Mouse (Mus musculus): Measurements from ENCODE around the gene Bmper.

Bmper gene

GRCm38 (mm10) chr9:23377831-23378730 lies 155.2 kb downstream of the Bmper start:
- DNase-seq (ENCODE audit: low read depth) = no peak

- no peak for DNase-seq (ENCODE audit: low read depth)
Observed at GRCm38 (mm10) chr9:23378731-23379170, 155.9 kb downstream of the Bmper start.

- DNase-seq (ENCODE audit: low read depth) = no peak
Observed at GRCm38 (mm10) chr9:23380171-23380835, 157.4 kb downstream of the Bmper start.

- DNase-seq (ENCODE audit: low read depth) = no peak
Observed at GRCm38 (mm10) chr9:23383291-23383690, 160.4 kb downstream of the Bmper start.

GRCm38 (mm10) chr9:23383837-23384236 lies 161.0 kb downstream of the Bmper start:
- DNase-seq (ENCODE audit: low read depth) = no peak

- no peak for DNase-seq (ENCODE audit: low read depth)
Observed at GRCm38 (mm10) chr9:23384880-23385279, 162.0 kb downstream of the Bmper start.

GRCm38 (mm10) chr9:23386201-23386600 lies 163.3 kb downstream of the Bmper start:
- DNase-seq (ENCODE audit: low read depth) = no peak

- DNase-seq (ENCODE audit: low read depth) = no peak
Observed at GRCm38 (mm10) chr9:23390118-23390517, 167.2 kb downstream of the Bmper start.

GRCm38 (mm10) chr9:23394652-23395317 lies 171.9 kb downstream of the Bmper start:
- no peak for DNase-seq (ENCODE audit: low read depth)

GRCm38 (mm10) chr9:23396186-23396585 lies 173.3 kb downstream of the Bmper start:
- no peak for DNase-seq (ENCODE audit: low read depth)

- no peak for DNase-seq (ENCODE audit: low read depth)
Observed at GRCm38 (mm10) chr9:23397876-23398275, 175.0 kb downstream of the Bmper start.

- no peak for DNase-seq (ENCODE audit: low read depth)
Observed at GRCm38 (mm10) chr9:23399638-23400284, 176.9 kb downstream of the Bmper start.

- DNase-seq (ENCODE audit: low read depth) = no peak
Observed at GRCm38 (mm10) chr9:23407416-23407815, 184.5 kb downstream of the Bmper start.

- DNase-seq (ENCODE audit: low read depth) = no peak
Observed at GRCm38 (mm10) chr9:23407935-23408781, 185.3 kb downstream of the Bmper start.

- no peak for DNase-seq (ENCODE audit: low read depth)
Observed at GRCm38 (mm10) chr9:23410567-23410966, 187.7 kb downstream of the Bmper start.

- no peak for DNase-seq (ENCODE audit: low read depth)
Observed at GRCm38 (mm10) chr9:23412956-23413355, 190.1 kb downstream of the Bmper start.

- no peak for DNase-seq (ENCODE audit: low read depth)
Observed at GRCm38 (mm10) chr9:23419107-23419506, 196.2 kb downstream of the Bmper start.

GRCm38 (mm10) chr9:23423748-23424147 lies 200.9 kb downstream of the Bmper start:
- no peak for DNase-seq (ENCODE audit: low read depth)

GRCm38 (mm10) chr9:23432631-23433030 lies 209.8 kb downstream of the Bmper start:
- DNase-seq (ENCODE audit: low read depth) = no peak

GRCm38 (mm10) chr9:23433238-23433637 lies 210.4 kb downstream of the Bmper start:
- no peak for DNase-seq (ENCODE audit: low read depth)

- no peak for DNase-seq (ENCODE audit: low read depth)
Observed at GRCm38 (mm10) chr9:23436751-23437150, 213.9 kb downstream of the Bmper start.

Data from induced T-regulatory cell, adult 2 months (primary cell).